In genomic region chr3:52643100-52643551, GRCm38 (mm10) we compare ENCODE assay signal across 7 mouse cellular contexts.
DNase-seq lines count a peak whose midpoint lies in the region; ATAC-seq and TF ChIP-seq lines count a peak whose summit lies in the region.

No protein-coding gene starts in this region.

- no peak overlapping the region for H3K4me2 ChIP-seq in intestine, embryonic 14.5 days (ENCODE audit: low read length)
- no peak overlapping the region for H3K4me2 ChIP-seq in intestine, postnatal 0 days (replicated peaks; ENCODE audit: low read depth)
- no peak overlapping the region for H3K4me2 ChIP-seq in forebrain, embryonic 13.5 days

- WGBS in intestine, embryonic 14.5 days, result 72% methylated on average over 9 of the region's 9 CpGs
- WGBS in intestine, postnatal 0 days, result 79% methylated on average over 9 of the region's 9 CpGs
- 48% methylated on average over 9 of the region's 9 CpGs for WGBS in forebrain, embryonic 13.5 days

- TF ChIP-seq CTCF in intestine, postnatal 0 days (IDR thresholded peaks at IDR 0.05; ENCODE audit: low read depth), result no peak

- no peaks in the 10 kb centered on the region for H3K36me3 ChIP-seq in intestine, embryonic 14.5 days (ENCODE audit: control insufficient read depth, insufficient read depth, low read length)
- no peaks in the 10 kb centered on the region for H3K36me3 ChIP-seq in intestine, postnatal 0 days (ENCODE audit: control insufficient read depth, insufficient read depth)
- no peaks in the 10 kb centered on the region for H3K36me3 ChIP-seq in forebrain, embryonic 13.5 days (ENCODE audit: poor library complexity, severe bottlenecking)

- H3K9ac ChIP-seq in intestine, embryonic 14.5 days (ENCODE audit: low read length), result no peak overlapping the region
- H3K9ac ChIP-seq in intestine, postnatal 0 days (ENCODE audit: low read depth, low read length), result no peak overlapping the region
- no peak overlapping the region; the same call in 1 of the 2 replicates for H3K9ac ChIP-seq in forebrain, embryonic 13.5 days

- no peak; the same call in 1 of the 2 replicates for ATAC-seq in intestine, embryonic 14.5 days (replicated peaks; ENCODE audit: low FRiP score, low TSS enrichment, low read depth)
- no peak for ATAC-seq in intestine, postnatal 0 days
- ATAC-seq in forebrain, embryonic 13.5 days, result peak; percentile 65

- no peaks in the 10 kb centered on the region for H3K27me3 ChIP-seq in intestine, embryonic 14.5 days (replicated peaks; ENCODE audit: control insufficient read depth, insufficient read depth, low read length)
- no peaks in the 10 kb centered on the region for H3K27me3 ChIP-seq in intestine, postnatal 0 days (replicated peaks; ENCODE audit: control insufficient read depth, insufficient read depth, low read length)
- no peaks in the 10 kb centered on the region for H3K27me3 ChIP-seq in forebrain, embryonic 13.5 days

- H3K9me3 ChIP-seq in intestine, embryonic 14.5 days (ENCODE audit: control insufficient read depth, low read length), result no peaks in the 10 kb centered on the region
- no peaks in the 10 kb centered on the region for H3K9me3 ChIP-seq in intestine, postnatal 0 days (ENCODE audit: control insufficient read depth)
- H3K9me3 ChIP-seq in forebrain, embryonic 13.5 days (replicated peaks), result no peaks in the 10 kb centered on the region

- no peak overlapping the region for H3K4me3 ChIP-seq in intestine, embryonic 14.5 days (ENCODE audit: low read depth, low read length)
- no peak overlapping the region for H3K4me3 ChIP-seq in intestine, postnatal 0 days (ENCODE audit: low read depth, low read length)
- no peak overlapping the region for H3K4me3 ChIP-seq in brown adipose tissue, adult 24 weeks (ENCODE audit: insufficient read depth, low read depth, low read length)
- H3K4me3 ChIP-seq in forebrain, embryonic 13.5 days, result no peak overlapping the region

- DNase-seq in intestine, embryonic 14.5 days (ENCODE audit: low spot score), result no peak
- DNase-seq in layer of hippocampus, postnatal 36 days, result peak; percentile 44 to 49
- DNase-seq in lung, postnatal 14 days, result no peak
- no peak for DNase-seq in lung, postnatal 25 days (ENCODE audit: low spot score)

- H3K27ac ChIP-seq in intestine, embryonic 14.5 days (ENCODE audit: low read depth), result peak overlapping the region; percentile 54; the same call in 1 of the 2 replicates
- H3K27ac ChIP-seq in intestine, postnatal 0 days (ENCODE audit: low read depth, low read length), result no peak overlapping the region
- peak overlapping the region; percentile 71 for H3K27ac ChIP-seq in brown adipose tissue, adult 24 weeks (replicated peaks; ENCODE audit: low read depth, low read length)
- peak overlapping the region; percentile 65 for H3K27ac ChIP-seq in forebrain, embryonic 13.5 days

- peaks cover 9% of the 10 kb centered on the region; the same call in 1 of the 2 replicates for H3K4me1 ChIP-seq in intestine, embryonic 14.5 days (replicated peaks; ENCODE audit: control insufficient read depth, insufficient read depth, low read length)
- H3K4me1 ChIP-seq in intestine, postnatal 0 days (replicated peaks; ENCODE audit: control insufficient read depth, insufficient read depth, low read length), result no peaks in the 10 kb centered on the region
- peaks cover 35% of the 10 kb centered on the region for H3K4me1 ChIP-seq in brown adipose tissue, adult 24 weeks (ENCODE audit: control insufficient read depth, insufficient read depth, insufficient read length, low read length)
- H3K4me1 ChIP-seq in forebrain, embryonic 13.5 days, result peaks cover 24% of the 10 kb centered on the region

Comparison
In these comparisons a context has a peak if more than half of its experiments do, and no peak if none do; other contexts are left out.
1. DNase-seq: peak in layer of hippocampus, postnatal 36 days (2 of 2); none in intestine, embryonic 14.5 days (single experiment), lung, postnatal 14 days (single experiment) and lung, postnatal 25 days (single experiment).